Comparison of ENCODE assay signal across 8 mouse cellular contexts in genomic region chr4:103119229-103120027, GRCm38 (mm10). TPM values are rescaled to one million over a fixed set of nuclear protein-coding genes. Genes with fewer than 3 reads are reported as not detected.
DNase-seq lines count a peak whose midpoint lies in the region; ATAC-seq lines count a peak whose summit lies in the region.

No protein-coding gene starts in this region.

- peak; percentile 59 to 62 for DNase-seq in CD8-positive naive resting alpha-beta T cell, adult 2 months (ENCODE audit: low read depth in 2 of 2, low spot score in 2 of 2)
- DNase-seq in c-Kit-positive CD71-positive TER-119-positive erythroid progenitor cells, embryonic 14.5 days (ENCODE audit: low spot score), result peak; percentile 78
- DNase-seq in kidney, postnatal 25 days, result peak; percentile 77 to 93
- DNase-seq in liver, embryonic 13.5 days, result peak; percentile 79
- peak; percentile 56 to 69 for DNase-seq in natural killer cell, adult 2 months (ENCODE audit: low spot score in 2 of 2)
- DNase-seq in splenic B cell, adult 2 months (ENCODE audit: low read depth, low spot score), result peak; percentile 78

- H3K9ac ChIP-seq in forebrain, embryonic 12.5 days, result peak overlapping the region; percentile 94
- H3K9ac ChIP-seq in heart, embryonic 16.5 days (ENCODE audit: low read length), result peak overlapping the region; percentile 91
- peak overlapping the region; percentile 100 for H3K9ac ChIP-seq in liver, embryonic 13.5 days

- no peaks in the 10 kb centered on the region for H3K9me3 ChIP-seq in forebrain, embryonic 12.5 days
- no peaks in the 10 kb centered on the region for H3K9me3 ChIP-seq in heart, embryonic 16.5 days (replicated peaks; ENCODE audit: control insufficient read depth, low read length)
- no peaks in the 10 kb centered on the region for H3K9me3 ChIP-seq in liver, embryonic 13.5 days (replicated peaks)

- H3K27me3 ChIP-seq in forebrain, embryonic 12.5 days, result no peaks in the 10 kb centered on the region
- H3K27me3 ChIP-seq in heart, embryonic 16.5 days (ENCODE audit: control insufficient read depth, insufficient read depth, low read length), result no peaks in the 10 kb centered on the region
- no peaks in the 10 kb centered on the region for H3K27me3 ChIP-seq in liver, embryonic 13.5 days
- no peaks in the 10 kb centered on the region for H3K27me3 ChIP-seq in splenic B cell, adult 2 months (ENCODE audit: control insufficient read depth, insufficient read depth, low read length, poor library complexity, severe bottlenecking)

- 0 out of 2 replicates have a peak, but pooled peaks cover 4% of the 10 kb centered on the region for H3K36me3 ChIP-seq in forebrain, embryonic 12.5 days (replicated peaks)
- 0 out of 2 replicates have a peak, but pooled peaks cover 3% of the 10 kb centered on the region for H3K36me3 ChIP-seq in heart, embryonic 16.5 days (ENCODE audit: control insufficient read depth, insufficient read depth)
- peaks cover 5% of the 10 kb centered on the region; the same call in 1 of the 2 replicates for H3K36me3 ChIP-seq in liver, embryonic 13.5 days
- H3K36me3 ChIP-seq in splenic B cell, adult 2 months (ENCODE audit: control insufficient read depth, insufficient read depth, low read length, poor library complexity, severe bottlenecking), result no peaks in the 10 kb centered on the region

- under 1% methylated on average over 77 of the region's 111 CpGs for WGBS in forebrain, embryonic 12.5 days
- WGBS in heart, embryonic 16.5 days, result under 1% methylated on average over 96 of the region's 111 CpGs
- WGBS in liver, embryonic 13.5 days (ENCODE audit: insufficient replicate concordance), result 1% methylated on average over 76 of the region's 111 CpGs

- peaks cover 28% of the 10 kb centered on the region for H3K4me1 ChIP-seq in forebrain, embryonic 12.5 days
- peaks cover 28% of the 10 kb centered on the region for H3K4me1 ChIP-seq in heart, embryonic 16.5 days (ENCODE audit: control insufficient read depth, insufficient read depth, low read length)
- peaks cover 50% of the 10 kb centered on the region for H3K4me1 ChIP-seq in liver, embryonic 13.5 days (replicated peaks)

- ATAC-seq in forebrain, embryonic 12.5 days (ENCODE audit: low FRiP score), result peak; percentile 65
- ATAC-seq in heart, embryonic 16.5 days (replicated peaks; ENCODE audit: extremely low read depth, insufficient read depth, low FRiP score), result peak; percentile 71
- ATAC-seq in liver, embryonic 13.5 days (ENCODE audit: low read depth), result peak; percentile 63

- peak overlapping the region; percentile 90 for H3K27ac ChIP-seq in forebrain, embryonic 12.5 days
- peak overlapping the region; percentile 89 for H3K27ac ChIP-seq in heart, embryonic 16.5 days (ENCODE audit: low read length)
- H3K27ac ChIP-seq in liver, embryonic 13.5 days, result peak overlapping the region; percentile 99

- peak overlapping the region; percentile 74 for H3K4me2 ChIP-seq in forebrain, embryonic 12.5 days
- H3K4me2 ChIP-seq in heart, embryonic 16.5 days (ENCODE audit: low read depth, low read length), result peak overlapping the region; percentile 73
- H3K4me2 ChIP-seq in liver, embryonic 13.5 days, result peak overlapping the region; percentile 77

- H3K4me3 ChIP-seq in forebrain, embryonic 12.5 days (replicated peaks), result peak overlapping the region; percentile 92
- peak overlapping the region; percentile 97 for H3K4me3 ChIP-seq in heart, embryonic 16.5 days (ENCODE audit: low read length)
- H3K4me3 ChIP-seq in liver, embryonic 13.5 days (replicated peaks), result peak overlapping the region; percentile 98

RNA-seq across cellular contexts. Expression of gene Wdr78, which starts 5.1 kb away (rescaled TPM):
- polyA plus RNA-seq in forebrain, embryonic 12.5 days (2016; fragmentation: Nextera tagmentation; extraction: Ambion mirVana), result 5.6 and 5.8 TPM in 2 replicates
- 2.0 and 2.1 TPM in 2 replicates for polyA plus RNA-seq in heart, embryonic 16.5 days (2015; fragmentation: Nextera tagmentation; extraction: Ambion mirVana)
- polyA plus RNA-seq in liver, embryonic 13.5 days (2015; fragmentation: Nextera tagmentation; extraction: Ambion mirVana), result 0.52 and 0.61 TPM in 2 replicates

RNA-seq across cellular contexts. Expression of gene Mier1, which starts 5.2 kb away (rescaled TPM):
- polyA plus RNA-seq in forebrain, embryonic 12.5 days (2016; fragmentation: Nextera tagmentation; extraction: Ambion mirVana), result 41.6 and 43.3 TPM in 2 replicates
- polyA plus RNA-seq in heart, embryonic 16.5 days (2015; fragmentation: Nextera tagmentation; extraction: Ambion mirVana), result 27.6 and 29.5 TPM in 2 replicates
- 32.2 and 40.9 TPM in 2 replicates for polyA plus RNA-seq in liver, embryonic 13.5 days (2015; fragmentation: Nextera tagmentation; extraction: Ambion mirVana)

Comparison
In these comparisons a context has a peak if more than half of its experiments do, and no peak if none do; other contexts are left out.
1. Peak in every context shown above with its lines: DNase-seq, ATAC-seq, H3K4me3 ChIP-seq and H3K27ac ChIP-seq.